ENCODE assay signal across 29 mouse cellular contexts in genomic region chr14:27158782-27159181, GRCm38 (mm10).
"Had no signal": no experiment of that assay in that cellular context is flagged by ENCODE, and none has a peak within 500 bp of the region (broad histone marks: within the 10 kb centered on the region; RNA-seq: fewer than 3 reads in every experiment).

No protein-coding gene starts in this region.

- H3K9ac ChIP-seq: embryonic facial prominence, embryonic 12.5 days; embryonic facial prominence, embryonic 13.5 days; embryonic facial prominence, embryonic 15.5 days; forebrain, embryonic 12.5 days; forebrain, embryonic 13.5 days; forebrain, embryonic 15.5 days; forebrain, postnatal 0 days had no signal

- H3K27me3 ChIP-seq: embryonic facial prominence, embryonic 12.5 days; embryonic facial prominence, embryonic 13.5 days; embryonic facial prominence, embryonic 15.5 days; forebrain, embryonic 12.5 days; forebrain, embryonic 13.5 days; forebrain, embryonic 15.5 days had no signal

- H3K36me3 ChIP-seq: embryonic facial prominence, embryonic 12.5 days; embryonic facial prominence, embryonic 13.5 days; embryonic facial prominence, embryonic 15.5 days; forebrain, embryonic 10.5 days; forebrain, embryonic 12.5 days; forebrain, embryonic 15.5 days; heart, embryonic 10.5 days had no signal

- H3K4me2 ChIP-seq: embryonic facial prominence, embryonic 12.5 days; embryonic facial prominence, embryonic 13.5 days; embryonic facial prominence, embryonic 15.5 days; forebrain, embryonic 12.5 days; forebrain, embryonic 13.5 days; forebrain, embryonic 15.5 days had no signal

- H3K4me1 ChIP-seq: forebrain, embryonic 10.5 days; forebrain, embryonic 12.5 days; forebrain, embryonic 13.5 days; forebrain, embryonic 15.5 days had no signal

- H3K27ac ChIP-seq: embryonic facial prominence, embryonic 12.5 days; embryonic facial prominence, embryonic 13.5 days; embryonic facial prominence, embryonic 15.5 days; forebrain, embryonic 10.5 days; forebrain, embryonic 12.5 days; forebrain, embryonic 13.5 days; forebrain, embryonic 15.5 days; heart, adult 2 months; heart, embryonic 10.5 days had no signal

- H3K9me3 ChIP-seq: embryonic facial prominence, embryonic 12.5 days; embryonic facial prominence, embryonic 13.5 days; embryonic facial prominence, embryonic 15.5 days; forebrain, embryonic 10.5 days; forebrain, embryonic 12.5 days; forebrain, embryonic 13.5 days; forebrain, embryonic 15.5 days; heart, embryonic 10.5 days had no signal

- DNase-seq: cerebellum, adult 18-20 months; cerebellum, adult 2 months; cerebellum, adult 8-10 months; cerebellum, adult 9-10 months; cerebellum, adult 9-11 months; cerebellum, postnatal 10 days; cerebellum, postnatal 14 days; cerebellum, postnatal 25 days; cerebellum, postnatal 36 days; embryo, embryonic 11 days; forebrain, postnatal 0 days; gastrocnemius, postnatal 10 days; gastrocnemius, postnatal 14 days; gastrocnemius, postnatal 25 days; gastrocnemius, postnatal 36 days; heart, adult 11 months; heart, adult 18-20 months; heart, adult 2 months had no signal

- ATAC-seq: forebrain, embryonic 13.5 days; forebrain, embryonic 14.5 days; forebrain, embryonic 15.5 days; forebrain, embryonic 16.5 days; forebrain, postnatal 0 days had no signal

- H3K4me3 ChIP-seq: embryonic facial prominence, embryonic 12.5 days; embryonic facial prominence, embryonic 13.5 days; embryonic facial prominence, embryonic 15.5 days; erythroblast, embryonic 14.5 days; forebrain, embryonic 10.5 days; forebrain, embryonic 12.5 days; forebrain, embryonic 13.5 days; forebrain, embryonic 15.5 days; heart, adult 2 months; heart, embryonic 10.5 days had no signal
